Mouse (Mus musculus) limb, embryonic 14.5 days (tissue): ENCODE results near the gene Ddc. TPM values are rescaled to one million over a fixed set of nuclear protein-coding genes. Genes with fewer than 3 reads are reported as not detected.

ENCODE experiments used
- ATAC-seq: fragments of 200-750 bp; cut with Nextera tagmentation; 2 replicates; pipeline ENCODE4 v1.8.0; 2017; ENCODE audit warnings: low read depth, moderate number of reproducible peaks, moderate TSS enrichment; ENCODE audit not compliant: low FRiP score
- DNase-seq: peaks from one replicate; pipeline ENCODE4 v3.0.0-alpha.2; 2015; ENCODE audit warnings: low spot score
- H3K27ac ChIP-seq: fragments of 300-500 bp; sonication (generic); replicated peaks from 2 replicates; pipeline ENCODE4 v1.5.1; 2014; ENCODE audit warnings: low read depth, mild to moderate bottlenecking, low read length, moderate library complexity, mixed read lengths
- H3K27me3 ChIP-seq: fragments of 300-500 bp; sonication (generic); 2 replicates; pipeline ENCODE4 v1.6.1; 2014; ENCODE audit warnings: low read length, mixed read lengths; ENCODE audit not compliant: control insufficient read depth, insufficient read depth
- H3K36me3 ChIP-seq: fragments of 300-500 bp; sonication (generic); 2 replicates; pipeline ENCODE4 v1.6.1; 2014; ENCODE audit warnings: mild to moderate bottlenecking, low read length, moderate library complexity, mixed read lengths; ENCODE audit not compliant: control insufficient read depth, insufficient read depth
- H3K4me1 ChIP-seq: fragments of 300-500 bp; sonication (generic); 2 replicates; pipeline ENCODE4 v1.6.1; 2014; ENCODE audit warnings: antibody characterized with exemption, low read length, mixed read lengths; ENCODE audit not compliant: control insufficient read depth, insufficient read depth
- H3K4me2 ChIP-seq: fragments of 300-500 bp; sonication (generic); replicated peaks from 2 replicates; pipeline ENCODE4 v1.6.1; 2014; ENCODE audit warnings: low read depth, mild to moderate bottlenecking, low read length, moderate library complexity; ENCODE audit not compliant: severe bottlenecking
- H3K4me3 ChIP-seq: fragments of 300-500 bp; sonication (generic); replicated peaks from 2 replicates; pipeline ENCODE4 v1.5.1; 2014; ENCODE audit warnings: low read length
- H3K9ac ChIP-seq: fragments of 300-500 bp; sonication (generic); 2 replicates; pipeline ENCODE4 v1.6.1; 2014; ENCODE audit warnings: mild to moderate bottlenecking, low read depth, low read length, moderate library complexity; ENCODE audit not compliant: severe bottlenecking
- H3K9me3 ChIP-seq: fragments of 300-500 bp; sonication (generic); 2 replicates; pipeline ENCODE4 v1.6.1; 2016; ENCODE audit warnings: low read length; ENCODE audit not compliant: control insufficient read depth
- POLR2A ChIP-seq: fragments of 200-500 bp; IDR thresholded peaks from 2 replicates; pipeline ENCODE4 v1.8.0; 2012; ENCODE audit warnings: inconsistent platforms, mild to moderate bottlenecking, moderate library complexity, borderline replicate concordance; ENCODE audit not compliant: insufficient read depth, insufficient read length; ENCODE audit errors: extremely low read depth
- WGBS: fragments of 180-500 bp; shearing (Covaris S2); extraction: QIAGEN DNeasy Blood & Tissue Kit; methylation state at CpG from one replicate; pipeline ENCODE4 v1.1.7; 2014; 5-methylcytosine and 5-hydroxymethylcytosine counted together
- polyA plus RNA-seq, 2 experiments: library from polyadenylated mRNA; depleted of rRNA in 1 of 2; stranded (reverse) in 1 of 2; unstranded in 1 of 2; fragments of >200 nt; fragmentation: Nextera tagmentation in 1 of 2; extraction: Ambion mirVana in 1 of 2; gene quantifications; 2 replicates each; pipeline versions ENCODE4 v1.2.1 to v1.2.3; 2012 to 2014

The Ddc gene
- polyA plus RNA-seq, 2 experiments: 12.6 to 20.7 TPM

DNA sequence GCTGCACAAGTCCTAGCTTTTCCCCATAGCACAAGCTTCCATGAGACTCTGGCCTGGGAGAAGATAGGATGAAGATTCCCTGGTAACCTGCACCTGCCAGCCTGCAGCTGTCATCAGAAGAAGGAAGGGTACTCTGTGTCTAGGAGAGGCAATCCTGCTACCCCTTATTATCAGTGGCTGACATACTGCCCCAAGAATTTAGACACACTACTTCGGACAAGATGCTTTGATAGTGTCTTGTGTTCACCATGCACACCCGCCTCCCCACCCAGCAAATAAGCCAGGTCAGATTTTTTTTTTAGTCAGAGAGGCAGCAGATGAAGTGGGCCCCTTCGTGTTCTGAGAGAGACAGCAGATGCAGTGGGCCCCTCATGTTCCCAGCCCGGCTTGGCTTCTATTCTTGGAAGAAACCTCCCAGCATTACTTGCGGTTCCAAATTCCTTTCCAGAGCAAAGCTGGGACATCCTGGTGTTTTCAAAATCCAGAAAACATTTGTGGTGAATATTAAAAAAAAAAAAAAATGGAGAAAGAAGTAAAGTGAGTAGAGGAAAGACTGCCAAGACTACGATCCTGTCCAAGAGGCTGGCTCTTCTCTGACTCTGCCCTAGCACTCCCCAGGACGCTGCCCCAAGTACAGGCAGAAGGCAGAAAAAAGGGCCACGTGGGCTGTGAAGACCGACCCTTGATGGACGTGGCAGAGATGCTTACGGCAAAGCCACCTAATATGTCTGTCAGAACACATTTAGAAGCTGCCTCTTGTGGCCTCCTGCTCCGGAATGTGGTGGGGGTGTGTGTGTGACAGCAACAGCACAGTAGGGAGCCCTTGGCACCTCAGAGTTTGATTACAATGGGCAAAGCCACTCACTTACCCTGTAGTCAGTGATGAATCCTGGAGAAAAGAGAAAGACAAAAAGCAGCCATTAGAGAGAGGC, 73.7 kb downstream of the Ddc start:
- H3K9ac ChIP-seq: no peak overlapping the region
- peaks cover 74% of the 10 kb centered on the region for H3K4me1 ChIP-seq
- no peaks in the 10 kb centered on the region for H3K36me3 ChIP-seq
- no peaks in the 10 kb centered on the region for H3K9me3 ChIP-seq
- no peak for TF ChIP-seq POLR2A
- 33% methylated on average over 12 of the region's 12 CpGs for WGBS
- ATAC-seq: no peak
- H3K4me2 ChIP-seq: no peak overlapping the region
- no peak overlapping the region for H3K4me3 ChIP-seq
- H3K27me3 ChIP-seq: no peaks in the 10 kb centered on the region
- H3K27ac ChIP-seq: peak overlapping the region; percentile 96
- peak; percentile 60 for DNase-seq

DNA sequence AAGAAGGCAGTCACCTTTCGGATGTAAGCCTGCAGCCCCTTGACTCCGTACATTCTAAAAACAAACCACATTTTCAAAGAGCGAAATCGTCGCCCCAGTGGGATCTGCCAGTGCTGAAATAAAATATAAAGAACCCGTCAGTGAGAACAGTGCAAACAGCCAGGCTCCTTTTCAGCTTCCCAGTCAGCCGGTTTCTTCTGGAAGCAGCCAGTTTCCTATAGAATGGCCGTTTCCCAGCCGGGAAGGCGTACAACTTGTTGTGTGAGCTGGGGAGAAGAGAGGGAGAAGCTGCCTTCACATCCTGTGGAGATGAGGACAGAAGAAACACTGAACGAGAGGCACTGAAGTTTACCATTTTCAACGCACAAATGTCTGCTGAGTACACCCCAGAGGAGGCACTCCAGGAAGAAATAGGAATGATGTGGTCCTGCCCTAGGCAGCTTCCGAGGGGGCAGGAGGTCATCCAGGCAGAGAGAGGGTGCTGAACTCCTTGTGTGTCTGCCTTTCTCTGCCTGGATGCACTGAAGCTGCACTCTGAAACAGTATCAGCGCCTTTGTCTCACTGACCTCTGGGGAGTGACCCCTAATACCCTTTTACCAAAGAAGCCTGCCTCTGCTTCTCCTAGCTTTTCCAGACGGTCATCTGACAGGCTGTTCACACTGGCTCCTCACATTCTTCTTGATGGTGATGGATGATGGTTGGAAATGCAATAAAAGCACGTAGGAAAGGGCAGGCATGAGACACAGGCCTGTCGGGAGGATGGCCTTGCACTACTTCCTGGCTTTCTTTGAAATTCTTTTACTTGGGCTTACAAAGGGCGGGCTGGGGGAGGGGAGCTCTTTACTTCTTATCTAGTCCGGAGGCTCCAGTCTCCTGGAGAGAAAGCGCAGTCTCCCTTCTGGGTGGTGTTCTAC, 75.5 kb downstream of the Ddc start:
- H3K4me1 ChIP-seq: peaks cover 60% of the 10 kb centered on the region
- no peak overlapping the region for H3K4me3 ChIP-seq
- 11% methylated on average over 20 of the region's 20 CpGs for WGBS
- 0 out of 2 replicates have a peak, but pooled peaks have one; percentile 3 for ATAC-seq
- no peaks in the 10 kb centered on the region for H3K36me3 ChIP-seq
- peak overlapping the region; percentile 10 for H3K4me2 ChIP-seq
- peak; percentile 58 for DNase-seq
- H3K9me3 ChIP-seq: no peaks in the 10 kb centered on the region
- H3K9ac ChIP-seq: peak overlapping the region; percentile 46
- no peaks in the 10 kb centered on the region for H3K27me3 ChIP-seq
- no peak for TF ChIP-seq POLR2A
- peak overlapping the region; percentile 96 for H3K27ac ChIP-seq

DNA sequence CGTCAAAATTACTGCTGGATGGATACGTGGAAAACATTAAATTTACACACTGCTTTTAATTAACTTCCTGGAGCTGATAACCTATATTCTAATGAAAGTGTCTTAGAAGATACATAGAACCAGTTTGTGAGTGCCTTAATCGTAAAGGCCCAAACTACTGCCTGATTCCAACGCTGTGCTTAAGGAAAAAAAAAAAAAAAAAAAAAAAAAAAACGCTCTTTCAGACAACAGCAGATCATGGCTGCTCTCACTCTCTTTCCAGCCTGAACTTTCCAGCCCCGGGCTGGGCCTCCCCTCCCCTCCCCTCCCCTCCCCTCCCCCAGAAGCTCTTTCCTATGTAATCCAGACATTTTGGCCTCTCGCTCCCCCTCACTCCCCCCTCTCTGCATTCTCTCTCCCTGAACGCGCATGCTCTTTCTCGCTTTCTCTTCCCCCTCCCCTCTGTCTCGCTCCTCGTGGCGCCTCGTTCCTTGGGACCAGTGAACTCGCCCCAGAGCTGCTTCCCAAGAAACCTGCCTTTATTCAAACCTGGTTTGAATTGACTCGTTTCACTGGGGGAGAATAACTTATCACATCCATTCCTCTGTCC, 76.5 kb downstream of the Ddc start:
- Histone ChIP-seq H3K27me3 (no peaks in the 10 kb centered on the region), H3K4me3 (no peak overlapping the region), H3K4me2 (peak overlapping the region; percentile 10), H3K36me3 (no peaks in the 10 kb centered on the region), H3K27ac (peak overlapping the region; percentile 96), H3K4me1 (peaks cover 56% of the 10 kb centered on the region), H3K9ac (no peak overlapping the region), H3K9me3 (no peaks in the 10 kb centered on the region)
- peak; percentile 94 for DNase-seq
- WGBS: 3% methylated on average over 16 of the region's 16 CpGs
- ATAC-seq: peak; percentile 88
- no peak for TF ChIP-seq POLR2A

DNA sequence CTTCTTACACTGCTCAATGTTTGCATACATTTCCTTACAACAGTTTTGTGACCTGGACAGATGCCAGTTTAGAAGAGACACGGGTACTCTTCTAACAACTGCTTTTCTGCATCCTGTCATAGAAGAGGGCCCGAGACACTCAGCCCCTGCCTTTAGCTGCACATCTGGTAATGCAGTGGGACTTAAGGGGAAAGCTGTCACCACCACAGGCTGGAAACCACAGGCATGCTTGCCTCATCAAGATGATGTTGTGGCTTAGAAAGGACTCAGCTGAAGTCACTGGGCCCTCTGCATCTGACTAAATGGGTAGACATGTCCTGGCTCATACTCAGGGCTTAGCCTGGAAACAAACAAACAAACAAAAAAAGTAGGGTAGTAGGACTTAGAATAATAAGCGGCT, 77.2 kb downstream of the Ddc start:
- DNase-seq: no peak
- Histone ChIP-seq H3K36me3 (no peaks in the 10 kb centered on the region), H3K4me3 (no peak overlapping the region), H3K27me3 (no peaks in the 10 kb centered on the region), H3K4me2 (no peak overlapping the region), H3K4me1 (peaks cover 49% of the 10 kb centered on the region), H3K9ac (no peak overlapping the region), H3K27ac (peak overlapping the region; percentile 67), H3K9me3 (no peaks in the 10 kb centered on the region)
- no peak for ATAC-seq
- 50% methylated on average over 3 of the region's 3 CpGs for WGBS
- TF ChIP-seq POLR2A: no peak

DNA sequence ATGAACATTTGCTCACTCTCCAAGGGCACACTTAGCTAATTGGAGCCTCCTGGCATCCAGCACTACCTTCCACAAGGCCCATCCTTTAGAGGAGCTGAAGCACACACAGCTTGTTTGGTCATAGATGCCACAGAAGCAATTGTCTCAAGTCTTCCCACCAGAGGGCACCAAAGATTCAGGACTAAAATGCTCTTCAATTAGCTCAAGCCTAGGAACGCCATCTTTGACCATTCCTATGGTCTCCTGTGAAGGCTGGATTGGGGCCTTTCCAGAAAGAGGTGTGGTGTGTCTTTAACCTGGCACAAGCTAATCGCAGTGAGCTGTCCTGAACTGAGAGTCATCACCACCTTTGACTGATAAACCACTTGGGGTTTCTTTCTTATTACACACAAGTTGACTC, 77.7 kb downstream of the Ddc start:
- WGBS: 2% methylated on average over 2 of the region's 2 CpGs
- ATAC-seq: peak; percentile 32

More for the DNA sequence above, 77.7 kb downstream of the Ddc start:
- Histone ChIP-seq H3K9ac (no peak overlapping the region), H3K9me3 (no peaks in the 10 kb centered on the region), H3K4me3 (no peak overlapping the region), H3K4me1 (peaks cover 46% of the 10 kb centered on the region), H3K27ac (peak overlapping the region; percentile 67), H3K4me2 (no peak overlapping the region), H3K27me3 (no peaks in the 10 kb centered on the region), H3K36me3 (no peaks in the 10 kb centered on the region)
- no peak for TF ChIP-seq POLR2A
- DNase-seq: peak; percentile 97
